Mouse (Mus musculus) layer of hippocampus, adult 2 months (tissue): ENCODE measurements at regions not wholly inside any gene's neighbourhood (a gene's known extent, or its start where the extent isn't known, plus 50 kb on each side); places are given as distances from the start of the nearest gene placed in this dataset.

ENCODE experiments used
- DNase-seq, 2 experiments: peaks; one replicate each; pipeline ENCODE4 v3.0.0; 2022; ENCODE audit warnings: low spot score in 2 of 2
- H3K27ac ChIP-seq: fragments of 200-600 bp; 2 replicates; pipeline ENCODE4 v1.8.1; 2022
- H3K4me3 ChIP-seq: fragments of 200-600 bp; 2 replicates; pipeline ENCODE4 v1.8.1; 2022; ENCODE audit warnings: mild to moderate bottlenecking
- CTCF ChIP-seq: fragments of 200-600 bp; conservative IDR thresholded peaks from 2 replicates; pipeline ENCODE4 v1.8.1; 2022; ENCODE audit warnings: antibody characterized with exemption, mild to moderate bottlenecking, moderate library complexity

GRCm38 (mm10) chr7:138503986-138504385, 106.5 kb upstream of the Tcerg1l start:
- no peak for DNase-seq
- no peak for TF ChIP-seq CTCF
- Histone ChIP-seq H3K4me3 (no peak overlapping the region), H3K27ac (no peak overlapping the region)

GRCm38 (mm10) chr7:138503016-138503415, 105.5 kb upstream of the Tcerg1l start:
- no peak for TF ChIP-seq CTCF
- H3K27ac ChIP-seq, result no peak overlapping the region

GRCm38 (mm10) chr7:138501347-138502014, 104.0 kb upstream of the Tcerg1l start:
- no peak for TF ChIP-seq CTCF
- Histone ChIP-seq H3K27ac (no peak overlapping the region; the same call in 1 of the 2 replicates), H3K4me3 (no peak overlapping the region)
- peak in 1 of 2 experiments; percentile 33 for DNase-seq

More at GRCm38 (mm10) chr7:138503016-138503415, 105.5 kb upstream of the Tcerg1l start:
- H3K4me3 ChIP-seq, result no peak overlapping the region
- DNase-seq, result no peak

- Histone ChIP-seq H3K27ac (no peak overlapping the region), H3K4me3 (no peak overlapping the region)
- no peak for DNase-seq
- TF ChIP-seq CTCF, result no peak
These were observed 100.2 kb upstream of the Tcerg1l start for GRCm38 (mm10) chr7:138497771-138498170.

- TF ChIP-seq CTCF, result peak; percentile 68
- no peak for DNase-seq
- no peak overlapping the region for H3K4me3 ChIP-seq
- no peak overlapping the region for H3K27ac ChIP-seq
These were observed 99.7 kb upstream of the Tcerg1l start for GRCm38 (mm10) chr7:138497202-138497601.

- H3K27ac ChIP-seq, result no peak overlapping the region
These were observed 96.1 kb upstream of the Tcerg1l start for GRCm38 (mm10) chr7:138493661-138494060.

GRCm38 (mm10) chr7:138492261-138492660, 94.7 kb upstream of the Tcerg1l start:
- H3K4me3 ChIP-seq, result no peak overlapping the region
- no peak overlapping the region for H3K27ac ChIP-seq
- no peak for DNase-seq
- no peak for TF ChIP-seq CTCF

More at GRCm38 (mm10) chr7:138493661-138494060, 96.1 kb upstream of the Tcerg1l start:
- no peak for TF ChIP-seq CTCF
- DNase-seq, result no peak
- H3K4me3 ChIP-seq, result no peak overlapping the region

GRCm38 (mm10) chr7:138489471-138489870, 91.9 kb upstream of the Tcerg1l start:
- no peak for TF ChIP-seq CTCF
- Histone ChIP-seq H3K4me3 (no peak overlapping the region), H3K27ac (no peak overlapping the region)
- DNase-seq, result no peak

- H3K27ac ChIP-seq, result no peak overlapping the region
- DNase-seq, result no peak
- TF ChIP-seq CTCF, result no peak
- no peak overlapping the region for H3K4me3 ChIP-seq
These were observed 90.7 kb upstream of the Tcerg1l start for GRCm38 (mm10) chr7:138488201-138488720.

- TF ChIP-seq CTCF, result no peak; the same call in 1 of the 2 replicates
- Histone ChIP-seq H3K27ac (no peak overlapping the region), H3K4me3 (no peak overlapping the region)
- no peak for DNase-seq
These were observed 75.4 kb upstream of the Tcerg1l start for GRCm38 (mm10) chr7:138472891-138473455.

- H3K4me3 ChIP-seq, result no peak overlapping the region
- no peak for TF ChIP-seq CTCF
- no peak for DNase-seq
- no peak overlapping the region for H3K27ac ChIP-seq
These were observed 74.8 kb upstream of the Tcerg1l start for GRCm38 (mm10) chr7:138472371-138472770.

GRCm38 (mm10) chr7:138469211-138469610, 71.7 kb upstream of the Tcerg1l start:
- Histone ChIP-seq H3K4me3 (no peak overlapping the region), H3K27ac (no peak overlapping the region)
- TF ChIP-seq CTCF, result no peak
- DNase-seq, result no peak

GRCm38 (mm10) chr7:138468436-138468835, 70.9 kb upstream of the Tcerg1l start:
- no peak overlapping the region for H3K4me3 ChIP-seq

GRCm38 (mm10) chr7:138467981-138468380, 70.5 kb upstream of the Tcerg1l start:
- no peak overlapping the region for H3K4me3 ChIP-seq
- H3K27ac ChIP-seq, result no peak overlapping the region
- TF ChIP-seq CTCF, result no peak
- DNase-seq, result no peak

More at GRCm38 (mm10) chr7:138468436-138468835, 70.9 kb upstream of the Tcerg1l start:
- TF ChIP-seq CTCF, result no peak
- no peak for DNase-seq
- no peak overlapping the region for H3K27ac ChIP-seq
